Mouse (Mus musculus): ENCODE data around the gene Tspan8.

The Tspan8 gene

DNA sequence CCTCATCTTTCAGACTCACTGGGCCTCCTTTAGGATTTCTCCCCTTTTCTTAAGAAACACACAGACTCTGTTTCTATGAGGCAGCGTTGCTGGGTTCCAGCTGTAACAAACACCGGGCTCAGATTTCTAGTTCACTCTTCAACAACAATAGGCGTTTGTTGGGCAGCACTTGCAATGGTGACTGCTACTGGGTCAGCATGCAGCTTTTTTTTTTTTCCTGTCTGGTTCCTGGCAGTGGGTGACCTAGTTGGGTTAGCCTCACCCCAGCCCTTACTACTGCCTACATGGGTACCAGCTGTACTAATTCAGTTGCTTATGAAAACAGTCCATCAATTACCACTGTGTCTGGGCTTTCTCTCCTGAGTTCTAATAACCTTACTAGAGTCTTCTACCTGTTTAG is 14.1 kb downstream of the Tspan8 start:
- DNase-seq (ENCODE audit: low spot score in 2 of 2): no peak

GRCm38 (mm10) chr10:115834017-115834416 is 17.4 kb downstream of the Tspan8 start:
- DNase-seq (ENCODE audit: low spot score in 2 of 2): no peak

DNA sequence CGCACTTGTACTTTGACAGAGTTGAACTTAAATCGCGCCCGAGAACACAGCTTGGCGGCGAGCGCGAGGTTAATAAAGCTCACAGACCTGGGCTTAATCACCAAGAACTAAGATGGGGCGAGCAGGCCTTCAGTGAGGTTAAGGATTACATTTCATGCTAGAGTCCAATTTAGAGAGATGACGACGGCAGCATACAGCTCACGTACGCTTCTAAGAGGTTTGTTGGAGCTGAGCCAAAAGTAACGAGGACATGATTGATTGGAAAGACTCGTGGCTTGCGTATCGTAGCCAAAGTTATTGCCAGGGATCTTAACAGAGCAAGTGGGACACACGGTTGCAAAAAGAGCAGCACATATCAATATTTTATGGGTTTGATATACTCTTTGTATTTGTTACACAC is 30.3 kb downstream of the Tspan8 start:
- DNase-seq (ENCODE audit: low spot score in 2 of 2): no peak

- DNase-seq (ENCODE audit: low spot score in 2 of 2): no peak
Measured at GRCm38 (mm10) chr10:115848511-115848910, 31.9 kb downstream of the Tspan8 start.

DNA sequence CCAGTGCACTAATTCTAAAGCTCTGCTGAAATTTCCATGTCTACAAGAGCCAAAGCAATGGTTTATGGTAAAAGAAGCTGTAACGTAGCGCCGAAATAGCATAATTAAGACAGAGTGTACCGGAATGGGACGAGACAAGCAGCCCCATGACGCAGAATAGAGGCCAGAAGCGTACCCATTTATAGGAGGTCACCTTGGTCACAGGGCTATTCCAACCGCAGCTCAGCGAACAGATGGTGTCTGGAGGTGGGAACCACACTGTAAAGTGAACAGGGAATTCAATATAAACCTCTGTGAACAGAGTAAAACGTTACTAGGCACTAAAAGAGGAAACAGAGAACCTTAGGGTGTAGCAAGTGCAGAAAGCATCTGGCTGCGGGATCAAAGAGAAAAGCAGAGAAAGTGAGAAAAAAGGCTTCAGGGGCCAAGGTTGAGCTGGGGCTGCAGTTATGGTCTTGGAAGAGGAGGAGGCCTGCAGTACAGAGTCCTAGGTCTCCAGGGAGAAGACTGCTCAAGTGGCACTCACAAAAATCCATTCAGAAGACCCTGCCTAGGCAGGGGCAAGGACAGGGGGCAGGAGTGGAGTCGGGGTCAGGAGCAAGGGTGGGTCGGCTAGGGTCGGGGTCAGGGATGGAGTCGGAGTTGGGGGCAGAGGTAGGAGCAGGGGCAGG is 43.7 kb downstream of the Tspan8 start:
- no peak for DNase-seq (ENCODE audit: low spot score in 2 of 2)

- DNase-seq (ENCODE audit: low spot score in 2 of 2): no peak
Measured at GRCm38 (mm10) chr10:115861967-115862366, 45.3 kb downstream of the Tspan8 start.

DNA sequence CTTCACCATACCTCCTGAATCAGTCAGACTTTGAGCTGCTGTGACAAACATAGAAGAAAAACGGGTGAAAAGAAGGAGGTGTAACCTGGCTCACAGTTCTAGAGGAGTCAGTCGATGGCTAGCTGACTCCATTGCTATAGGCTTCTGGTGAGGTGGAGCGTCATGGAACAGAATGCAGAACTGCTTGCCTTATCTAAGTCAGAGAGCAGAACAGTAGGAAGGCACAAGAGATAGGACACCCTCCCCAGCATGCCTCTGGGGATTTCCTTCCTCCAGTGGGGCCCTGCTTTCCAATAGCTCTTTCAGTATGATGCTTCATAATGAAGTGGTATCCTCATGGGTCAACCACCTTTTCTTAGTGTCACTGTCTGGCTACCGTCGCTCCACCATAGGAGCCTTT is 66.1 kb downstream of the Tspan8 start:
- no peak for DNase-seq (ENCODE audit: low spot score in 2 of 2)

DNA sequence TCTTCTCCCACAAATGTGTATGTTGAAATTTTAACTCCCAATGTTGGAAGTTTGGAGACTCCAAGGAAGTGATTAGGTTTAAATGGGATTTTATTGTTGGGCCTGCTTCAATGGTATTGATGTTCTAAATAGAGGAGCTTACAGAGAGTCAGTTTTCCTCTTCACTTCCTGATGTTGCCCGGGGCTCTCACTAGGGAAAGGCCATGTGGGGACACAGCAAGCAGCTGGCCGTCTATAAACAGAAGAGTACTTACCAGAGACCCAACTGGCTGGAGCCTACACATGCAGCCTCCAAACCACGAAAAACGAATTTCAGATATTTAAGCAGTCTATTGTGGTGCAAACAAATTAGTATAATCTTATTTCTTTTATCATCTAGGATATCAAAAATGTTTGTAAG is 75.3 kb downstream of the Tspan8 start:
- DNase-seq (ENCODE audit: low spot score in 2 of 2): no peak

DNA sequence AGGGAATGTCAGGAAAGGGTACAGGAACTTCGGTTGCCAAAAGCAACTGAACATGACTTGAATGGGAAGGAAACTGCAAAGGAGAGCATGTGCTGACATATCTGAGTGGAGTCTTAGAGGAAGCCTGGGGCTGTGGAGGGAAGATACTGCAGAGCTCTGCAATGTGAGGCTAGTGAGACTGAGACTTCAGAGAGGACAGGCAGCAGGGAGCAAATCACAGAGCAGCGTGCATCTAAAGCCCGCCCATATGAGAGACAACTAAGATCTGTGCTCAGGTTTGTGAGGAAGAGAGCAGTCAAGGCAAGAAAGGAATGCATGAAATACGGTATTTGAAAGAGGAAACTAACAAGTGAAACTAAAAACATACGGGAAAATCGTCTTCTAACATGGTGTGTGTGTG is 76.3 kb downstream of the Tspan8 start:
- no peak for DNase-seq (ENCODE audit: low spot score in 2 of 2)

GRCm38 (mm10) chr10:115894045-115894444 is 77.4 kb downstream of the Tspan8 start:
- no peak for DNase-seq (ENCODE audit: low spot score in 2 of 2)

DNA sequence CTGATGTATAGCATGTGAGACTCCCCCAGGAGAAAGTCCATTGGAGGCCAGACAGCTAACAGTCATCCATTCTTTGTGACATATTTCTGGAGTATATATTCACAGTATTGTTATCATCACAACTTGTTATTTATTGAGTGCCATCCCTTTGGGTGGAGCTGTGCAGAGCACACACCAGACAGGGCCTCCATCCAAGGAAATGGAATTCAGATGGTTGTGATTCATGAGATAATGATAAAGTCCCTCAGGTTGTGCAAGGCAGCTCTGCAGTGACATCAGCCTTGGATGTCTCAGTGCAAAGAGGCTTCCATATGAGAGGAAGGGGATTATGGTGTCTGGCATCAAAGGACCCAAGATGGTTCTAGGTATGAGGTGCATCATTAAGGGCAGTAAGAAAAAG is 80.1 kb downstream of the Tspan8 start:
- no peak for DNase-seq (ENCODE audit: low spot score in 2 of 2)

DNA sequence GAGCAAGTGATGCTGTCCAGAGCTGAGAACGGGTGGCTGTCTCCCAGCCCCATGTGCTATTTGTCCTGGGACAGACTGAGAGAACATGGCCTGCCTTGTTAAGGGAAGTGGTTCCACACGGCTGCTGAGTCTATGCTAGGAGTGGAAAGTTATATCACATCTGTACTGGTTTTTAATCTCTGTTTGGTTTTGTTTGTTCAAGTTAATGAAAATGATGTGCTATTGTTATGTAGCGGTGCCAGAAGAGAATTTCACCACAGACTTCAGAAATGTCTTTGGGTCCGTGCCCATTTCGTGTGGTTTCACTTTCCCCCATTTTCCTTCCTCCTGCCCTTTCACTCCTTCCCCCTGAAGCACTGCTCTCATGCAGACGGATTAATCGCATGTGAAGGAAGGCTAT is 80.6 kb downstream of the Tspan8 start:
- DNase-seq (ENCODE audit: low spot score in 2 of 2): no peak

Data from spleen, postnatal 14 days (tissue).